Mouse (Mus musculus) liver, embryonic 16.5 days (tissue): ENCODE measurements around the gene Hacd1. TPM values are rescaled to one million over a fixed set of nuclear protein-coding genes. Genes with fewer than 3 reads are reported as not detected.

ENCODE experiments used
- ATAC-seq: fragments of 200-750 bp; cut with Nextera tagmentation; 2 replicates; pipeline ENCODE4 v1.8.0; 2017; ENCODE audit warnings: low read depth, mild to moderate bottlenecking, moderate number of reproducible peaks, moderate library complexity
- H3K27ac ChIP-seq: fragments of 300-500 bp; sonication (generic); 2 replicates; pipeline ENCODE4 v1.5.1; 2014; ENCODE audit warnings: mild to moderate bottlenecking, low read length
- H3K27me3 ChIP-seq: fragments of 300-500 bp; sonication (generic); 2 replicates; pipeline ENCODE4 v1.6.1; 2014; ENCODE audit warnings: low read depth, low read length, mixed read lengths; ENCODE audit not compliant: control insufficient read depth, insufficient read depth
- H3K36me3 ChIP-seq: fragments of 300-500 bp; sonication (generic); 2 replicates; pipeline ENCODE4 v1.6.1; 2014; ENCODE audit warnings: mild to moderate bottlenecking; ENCODE audit not compliant: control insufficient read depth, insufficient read depth
- H3K4me1 ChIP-seq: fragments of 300-500 bp; sonication (generic); 2 replicates; pipeline ENCODE4 v1.6.1; 2014; ENCODE audit warnings: low read depth, low read length, mixed read lengths; ENCODE audit not compliant: control insufficient read depth
- H3K4me2 ChIP-seq: fragments of 300-500 bp; sonication (generic); 2 replicates; pipeline ENCODE4 v1.6.1; 2014; ENCODE audit warnings: low read depth, low read length, mixed read lengths
- H3K4me3 ChIP-seq: fragments of 300-500 bp; sonication (generic); 2 replicates; pipeline ENCODE4 v1.5.1; 2014; ENCODE audit warnings: low read depth, mild to moderate bottlenecking, low read length
- H3K9ac ChIP-seq: fragments of 300-500 bp; sonication (generic); 2 replicates; pipeline ENCODE4 v1.6.1; 2014; ENCODE audit warnings: low read depth, low read length
- H3K9me3 ChIP-seq: fragments of 300-500 bp; sonication (generic); replicated peaks from 2 replicates; pipeline ENCODE4 v1.6.1; 2016; ENCODE audit warnings: low read length; ENCODE audit not compliant: control insufficient read depth
- WGBS: fragments of 180-500 bp; shearing (Covaris S2); extraction: QIAGEN DNeasy Blood & Tissue Kit; methylation state at CpG from one replicate; pipeline ENCODE4 v1.1.7; 2014; ENCODE audit not compliant: insufficient replicate concordance; 5-methylcytosine and 5-hydroxymethylcytosine counted together
- polyA plus RNA-seq: library from polyadenylated mRNA; unstranded; fragments of >200 nt; fragmentation: Nextera tagmentation; extraction: Ambion mirVana; gene quantifications from 2 replicates; pipeline ENCODE4 v1.2.1, GENCODE M21; 2015

The Hacd1 gene
- polyA plus RNA-seq, 1 experiment from 2014 or later = 46.3 TPM

- no peak overlapping the region for H3K27ac ChIP-seq
- WGBS = 77% methylated on average over 3 of the region's 3 CpGs
- no peaks in the 10 kb centered on the region for H3K27me3 ChIP-seq
- H3K4me2 ChIP-seq = no peak overlapping the region
- no peak overlapping the region for H3K4me3 ChIP-seq
- no peaks in the 10 kb centered on the region for H3K4me1 ChIP-seq
- no peak overlapping the region for H3K9ac ChIP-seq
- no peaks in the 10 kb centered on the region for H3K36me3 ChIP-seq
- no peaks in the 10 kb centered on the region for H3K9me3 ChIP-seq
- no peak for ATAC-seq
These were observed 249.8 kb downstream of the Hacd1 start for GRCm38 (mm10) chr2:13806120-13806519.

GRCm38 (mm10) chr2:13800639-13801038 is 255.3 kb downstream of the Hacd1 start:
- Histone ChIP-seq H3K9ac (no peak overlapping the region), H3K27ac (no peak overlapping the region), H3K4me1 (no peaks in the 10 kb centered on the region), H3K36me3 (no peaks in the 10 kb centered on the region), H3K4me3 (no peak overlapping the region), H3K27me3 (no peaks in the 10 kb centered on the region), H3K9me3 (no peaks in the 10 kb centered on the region), H3K4me2 (no peak overlapping the region)
- no peak for ATAC-seq
- WGBS = 70% methylated on average over 2 of the region's 2 CpGs

Other genes starting within 250 kb of the Hacd1 start
- gene Stam, start 18.0 kb upstream of the Hacd1 start, polyA plus RNA-seq = 27.3 and 31.9 TPM in 2 replicates
- 0.18 TPM in 1 of 2 replicates, not detected in the other for gene Tmem236, start 118.4 kb upstream of the Hacd1 start, polyA plus RNA-seq
- 10.1 and 10.6 TPM in 2 replicates for gene Mrc1, start 173.3 kb upstream of the Hacd1 start, polyA plus RNA-seq